Mouse (Mus musculus) stomach, postnatal 0 days (tissue): ENCODE data around the gene Nhsl1. TPM values are rescaled to one million over a fixed set of nuclear protein-coding genes. Genes with fewer than 3 reads are reported as not detected.

Experiments used
- ATAC-seq: fragments of 200-750 bp; cut with Nextera tagmentation; 2 replicates; pipeline ENCODE4 v1.8.0; 2017; ENCODE audit not compliant: low FRiP score, low TSS enrichment
- DNase-seq: peaks from one replicate; pipeline ENCODE4 v3.0.0-alpha.2; 2016; ENCODE audit warnings: low spot score
- H3K27ac ChIP-seq: fragments of 300-500 bp; sonication (generic); replicated peaks from 2 replicates; pipeline ENCODE4 v1.5.1; 2014; ENCODE audit warnings: mild to moderate bottlenecking, control low read depth
- H3K27me3 ChIP-seq: fragments of 300-500 bp; sonication (generic); 2 replicates; pipeline ENCODE4 v1.6.1; 2014; ENCODE audit warnings: low read length; ENCODE audit not compliant: control insufficient read depth, insufficient read depth
- H3K36me3 ChIP-seq: fragments of 300-500 bp; sonication (generic); 2 replicates; pipeline ENCODE4 v1.6.1; 2014; ENCODE audit warnings: low read length, mixed read lengths; ENCODE audit not compliant: control insufficient read depth, insufficient read depth
- H3K4me1 ChIP-seq: fragments of 300-500 bp; sonication (generic); replicated peaks from 2 replicates; pipeline ENCODE4 v1.6.1; 2014; ENCODE audit warnings: antibody characterized with exemption; ENCODE audit not compliant: control insufficient read depth, insufficient read depth
- H3K4me2 ChIP-seq: fragments of 300-500 bp; sonication (generic); replicated peaks from 2 replicates; pipeline ENCODE4 v1.6.1; 2014; ENCODE audit warnings: low read depth, mild to moderate bottlenecking, control low read depth, moderate library complexity
- H3K4me3 ChIP-seq: fragments of 300-500 bp; sonication (generic); 2 replicates; pipeline ENCODE4 v1.5.1; 2014; ENCODE audit warnings: low read depth, low read length, control low read depth
- H3K9ac ChIP-seq: fragments of 300-500 bp; sonication (generic); 2 replicates; pipeline ENCODE4 v1.6.1; 2014; ENCODE audit warnings: mild to moderate bottlenecking, low read length, control low read depth, mixed read lengths
- H3K9me3 ChIP-seq: fragments of 300-500 bp; sonication (generic); 2 replicates; pipeline ENCODE4 v1.6.1; 2016; ENCODE audit warnings: low read length; ENCODE audit not compliant: control insufficient read depth
- CTCF ChIP-seq: IDR thresholded peaks from 2 replicates; pipeline ENCODE4 v1.5.1; 2016; ENCODE audit warnings: antibody characterized with exemption, low read depth, mild to moderate bottlenecking, moderate library complexity
- EP300 ChIP-seq: optimal IDR thresholded peaks from 2 replicates; pipeline ENCODE3; 2016; ENCODE audit warnings: antibody characterized with exemption
- WGBS: fragments of 180-500 bp; shearing (Covaris S2); extraction: QIAGEN DNeasy Blood & Tissue Kit; methylation state at CpG from one replicate; pipeline ENCODE4 v1.1.7; 2014; 5-methylcytosine and 5-hydroxymethylcytosine counted together
- polyA plus RNA-seq: library from polyadenylated mRNA; unstranded; fragments of >200 nt; fragmentation: Nextera tagmentation; extraction: Ambion mirVana; gene quantifications from 2 replicates; pipeline ENCODE4 v1.2.1, GENCODE M21; 2015

Gene Nhsl1
- polyA plus RNA-seq, 1 experiment from 2014 or later: 4.3 TPM

- Histone ChIP-seq H3K36me3 (no peaks in the 10 kb centered on the region), H3K9me3 (no peaks in the 10 kb centered on the region), H3K4me3 (no peak overlapping the region), H3K9ac (no peak overlapping the region), H3K4me1 (no peaks in the 10 kb centered on the region), H3K4me2 (0 out of 2 replicates have a peak overlapping the region, but pooled peaks have one; percentile 3), H3K27ac (peak overlapping the region; percentile 24; the same call in 1 of the 2 replicates), H3K27me3 (no peaks in the 10 kb centered on the region)
- DNase-seq (no peak), ATAC-seq (no peak)
- TF ChIP-seq EP300 (no peak), CTCF (no peak)
- WGBS: 24% methylated on average over 4 of the region's 4 CpGs
These were observed 163.9 kb downstream of the Nhsl1 start for GRCm38 (mm10) chr10:18482558-18483141.

- Histone ChIP-seq H3K4me1 (no peaks in the 10 kb centered on the region), H3K9ac (no peak overlapping the region), H3K36me3 (no peaks in the 10 kb centered on the region), H3K4me2 (no peak overlapping the region), H3K4me3 (no peak overlapping the region), H3K27me3 (no peaks in the 10 kb centered on the region), H3K9me3 (no peaks in the 10 kb centered on the region), H3K27ac (no peak overlapping the region)
- no peak for TF ChIP-seq EP300
- WGBS: 70% methylated on average over 3 of the region's 3 CpGs
- ATAC-seq (no peak), DNase-seq (no peak)
These were observed 164.9 kb downstream of the Nhsl1 start for GRCm38 (mm10) chr10:18483658-18484057.

- no peak for TF ChIP-seq CTCF
- WGBS: 89% methylated on average over 5 of the region's 5 CpGs
- Histone ChIP-seq H3K4me1 (no peaks in the 10 kb centered on the region), H3K36me3 (no peaks in the 10 kb centered on the region), H3K9ac (no peak overlapping the region), H3K27ac (no peak overlapping the region), H3K4me3 (no peak overlapping the region), H3K9me3 (no peaks in the 10 kb centered on the region), H3K27me3 (no peaks in the 10 kb centered on the region), H3K4me2 (no peak overlapping the region)
- no peak for DNase-seq
- ATAC-seq: no peak
These were observed 165.9 kb downstream of the Nhsl1 start for GRCm38 (mm10) chr10:18484731-18485130.

- DNase-seq (no peak), ATAC-seq (no peak)
- Histone ChIP-seq H3K4me3 (no peak overlapping the region), H3K9ac (no peak overlapping the region), H3K36me3 (no peaks in the 10 kb centered on the region), H3K9me3 (no peaks in the 10 kb centered on the region), H3K4me2 (no peak overlapping the region), H3K27ac (no peak overlapping the region), H3K27me3 (no peaks in the 10 kb centered on the region), H3K4me1 (no peaks in the 10 kb centered on the region)
- 82% methylated on average over 7 of the region's 7 CpGs for WGBS
- TF ChIP-seq EP300: no peak
- TF ChIP-seq CTCF: no peak
These were observed 169.5 kb downstream of the Nhsl1 start for GRCm38 (mm10) chr10:18488239-18488803.

- no peak for TF ChIP-seq EP300
- no peak for TF ChIP-seq CTCF
- no peak for ATAC-seq
- H3K9me3 ChIP-seq: no peaks in the 10 kb centered on the region
- 80% methylated on average over 10 of the region's 10 CpGs for WGBS
- no peak for DNase-seq
- no peaks in the 10 kb centered on the region for H3K4me1 ChIP-seq
- H3K27me3 ChIP-seq: no peaks in the 10 kb centered on the region
- H3K36me3 ChIP-seq: no peaks in the 10 kb centered on the region
- no peak overlapping the region for H3K4me3 ChIP-seq
- H3K9ac ChIP-seq: no peak overlapping the region
- H3K27ac ChIP-seq: no peak overlapping the region
- H3K4me2 ChIP-seq: no peak overlapping the region
These were observed 171.2 kb downstream of the Nhsl1 start for GRCm38 (mm10) chr10:18489936-18490335.

GRCm38 (mm10) chr10:18491952-18492351, 173.2 kb downstream of the Nhsl1 start:
- ATAC-seq (no peak; the same call in 1 of the 2 replicates), DNase-seq (no peak)
- 54% methylated on average over 4 of the region's 4 CpGs for WGBS

More at GRCm38 (mm10) chr10:18491952-18492351, 173.2 kb downstream of the Nhsl1 start:
- H3K9ac ChIP-seq: no peak overlapping the region
- TF ChIP-seq CTCF (no peak), EP300 (no peak)
- no peaks in the 10 kb centered on the region for H3K4me1 ChIP-seq
- no peak overlapping the region for H3K4me3 ChIP-seq
- H3K4me2 ChIP-seq: no peak overlapping the region
- no peak overlapping the region for H3K27ac ChIP-seq
- H3K27me3 ChIP-seq: no peaks in the 10 kb centered on the region
- no peaks in the 10 kb centered on the region for H3K36me3 ChIP-seq
- no peaks in the 10 kb centered on the region for H3K9me3 ChIP-seq
